Mouse (Mus musculus) liver, adult 2 months (tissue): ENCODE measurements around the gene Mep1a.

Experiments used
- CTCF ChIP-seq: fragments of 200-500 bp; IDR thresholded peaks from 2 replicates; pipeline ENCODE4 v1.5.1; 2011; ENCODE audit warnings: low read depth, low read length, control low read depth
- POLR2A ChIP-seq: fragments of 200-500 bp; IDR thresholded peaks from 2 replicates; pipeline ENCODE4 v1.6.1; 2011; ENCODE audit warnings: low read length, control low read depth; ENCODE audit not compliant: insufficient read depth; ENCODE audit errors: extremely low read depth

DNA sequence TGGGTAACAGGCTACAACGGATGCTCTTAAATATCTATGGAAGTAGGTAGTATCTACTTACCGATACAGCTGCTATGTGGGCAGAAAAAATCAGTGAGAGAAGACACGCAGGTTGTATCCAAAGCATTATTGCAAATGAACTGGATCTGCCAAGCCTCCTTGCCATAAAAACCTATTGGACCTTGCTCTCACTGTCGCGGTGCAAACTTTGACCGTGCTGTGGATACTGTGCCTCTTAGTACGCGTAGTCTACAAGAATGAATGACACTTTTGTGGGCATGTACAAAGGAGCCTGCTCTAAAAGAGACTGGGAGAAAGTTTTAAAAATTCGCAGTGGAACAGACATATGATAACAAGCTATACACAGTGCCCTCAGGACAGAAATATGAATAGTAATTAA, at the start of gene Mep1a:
- no peak for TF ChIP-seq CTCF
- TF ChIP-seq POLR2A = no peak
